Mouse (Mus musculus): ENCODE measurements around the gene Krtap12-1.
"Not testable (repeated sequence)": the region's sequence is repeated elsewhere in the genome, so short reads cannot be mapped to it uniquely, and the experiment has no call there.

- not testable (repeated sequence) for TF ChIP-seq CTCF (IDR thresholded peaks at IDR 0.05; ENCODE audit: insufficient read depth, low read length); POLR2A (IDR thresholded peaks at IDR 0.05; ENCODE audit: borderline replicate concordance, extremely low read depth, low read depth, low read length)
Measured at GRCm38 (mm10) chr10:77711157-77711556, 9.2 kb upstream of the Krtap12-1 start, which contains the start of gene Gm10024.

Data from lung, adult 2 months (tissue).